Mouse (Mus musculus) stomach, postnatal 0 days (tissue): ENCODE data around the gene Gm20431.

Experiments
- CTCF ChIP-seq: IDR thresholded peaks from 2 replicates; pipeline ENCODE4 v1.5.1; 2016; ENCODE audit warnings: antibody characterized with exemption, low read depth, mild to moderate bottlenecking, moderate library complexity
- EP300 ChIP-seq: optimal IDR thresholded peaks from 2 replicates; pipeline ENCODE3; 2016; ENCODE audit warnings: antibody characterized with exemption

DNA sequence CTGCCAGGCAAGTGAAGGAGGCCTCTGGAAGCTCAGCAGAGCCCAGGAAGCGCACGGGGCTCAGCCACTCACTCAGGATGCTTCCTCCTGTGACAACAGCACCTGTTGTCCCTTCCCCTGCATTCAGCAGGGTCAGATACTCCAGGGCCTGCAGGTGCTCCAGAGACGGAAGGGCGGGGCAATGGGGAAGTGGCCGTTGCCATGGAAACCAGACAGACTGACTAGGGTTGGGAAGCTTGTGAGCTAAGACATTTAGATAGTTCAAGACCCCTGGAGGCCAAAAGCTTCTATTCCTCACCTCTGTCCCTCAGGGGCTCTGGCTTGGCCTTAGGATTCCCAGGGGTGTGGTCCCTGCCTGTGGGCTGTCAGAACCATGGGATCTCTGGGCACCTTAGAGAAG, 82.8 kb downstream of the Gm20431 start:
- TF ChIP-seq CTCF (no peak), EP300 (no peak)
